Mouse (Mus musculus) CH12.LX (cell line): ENCODE results near the gene Fpr2. TPM values are rescaled to one million over a fixed set of nuclear protein-coding genes. Genes with fewer than 3 reads are reported as not detected.
"Not testable (repeated sequence)": the region's sequence is repeated elsewhere in the genome, so short reads cannot be mapped to it uniquely, and the experiment has no call there.

Experiments used
- DNase-seq: peaks from one replicate; pipeline ENCODE4 v3.0.0-alpha.2; 2013; ENCODE audit errors: extremely low read depth
- H3K27ac ChIP-seq: 2 replicates; pipeline ENCODE4 v1.5.1; 2012; ENCODE audit warnings: low read depth, mild to moderate bottlenecking, control low read depth, moderate library complexity; ENCODE audit not compliant: insufficient read depth
- H3K27me3 ChIP-seq: replicated peaks from 2 replicates; pipeline ENCODE3; 2012; ENCODE audit warnings: inconsistent platforms
- H3K36me3 ChIP-seq, 2 experiments: replicated peaks in 1 of 2; 2 replicates each; pipeline versions ENCODE3 to v1.6.1; 2012; ENCODE audit warnings: inconsistent platforms in 1 of 2, low read length in 1 of 2, mild to moderate bottlenecking in 1 of 2, mixed read lengths in 1 of 2, moderate library complexity in 1 of 2; ENCODE audit not compliant: control insufficient read depth in 1 of 2, insufficient read depth in 1 of 2
- H3K4me1 ChIP-seq, 2 experiments: 2 replicates each; pipeline ENCODE4 v1.6.1; 2012; ENCODE audit warnings: inconsistent platforms in 1 of 2, moderate library complexity in 1 of 2; ENCODE audit not compliant: insufficient read depth in 2 of 2, control insufficient read depth in 1 of 2
- H3K4me2 ChIP-seq: 2 replicates; pipeline ENCODE4 v1.6.1; 2012; ENCODE audit warnings: low read depth, mild to moderate bottlenecking, control low read depth; ENCODE audit not compliant: poor library complexity, insufficient read depth, severe bottlenecking
- H3K4me3 ChIP-seq, 3 experiments: fragments of 150-350 bp in 1 of 3; sonication (generic) in 1 of 3; replicated peaks in 1 of 3; 2 replicates each; pipeline versions ENCODE3 to v1.5.1; 2011 to 2012; ENCODE audit warnings: low read depth in 2 of 3, low read length in 2 of 3, mild to moderate bottlenecking in 2 of 3, moderate library complexity in 2 of 3, control low read depth in 1 of 3, improper control_type of control experiment in 1 of 3, inconsistent platforms in 1 of 3, mixed read lengths in 1 of 3; ENCODE audit not compliant: poor library complexity in 1 of 3
- H3K79me2 ChIP-seq: replicated peaks from 2 replicates; pipeline ENCODE4 v1.6.1; 2012; ENCODE audit warnings: mild to moderate bottlenecking, moderate library complexity; ENCODE audit not compliant: control insufficient read depth, poor library complexity, insufficient read depth, severe bottlenecking; ENCODE audit errors: extremely low read depth
- H3K9ac ChIP-seq: 2 replicates; pipeline ENCODE4 v1.6.1; 2012; ENCODE audit warnings: low read depth, mild to moderate bottlenecking, control low read depth, moderate library complexity; ENCODE audit not compliant: insufficient read depth
- H3K9me3 ChIP-seq: replicated peaks from 2 replicates; pipeline ENCODE3; 2012; ENCODE audit warnings: low read length, inconsistent platforms, mixed read lengths
- BHLHE40 ChIP-seq: IDR thresholded peaks from 2 replicates; pipeline ENCODE4 v1.6.1; 2011; ENCODE audit warnings: mild to moderate bottlenecking, low read depth, low read length, improper control_type of control experiment
- CTCF ChIP-seq, 2 experiments: IDR thresholded peaks in 1 of 2; conservative IDR thresholded peaks in 1 of 2; 2 replicates each; pipeline ENCODE4 v1.5.1; 2011 to 2012; ENCODE audit warnings: low read depth in 2 of 2, low read length in 2 of 2, improper control_type of control experiment in 1 of 2, inconsistent platforms in 1 of 2, mild to moderate bottlenecking in 1 of 2, moderate library complexity in 1 of 2
- E2F4 ChIP-seq: IDR thresholded peaks from 2 replicates; pipeline ENCODE4 v1.6.1; 2011; ENCODE audit warnings: low read depth, low read length, improper control_type of control experiment; ENCODE audit not compliant: insufficient replicate concordance
- ELF1 ChIP-seq: IDR thresholded peaks from 2 replicates; pipeline ENCODE4 v1.6.1; 2014; ENCODE audit warnings: low read depth, mild to moderate bottlenecking, inconsistent platforms, low read length, improper control_type of control experiment
- ETS1 ChIP-seq: conservative IDR thresholded peaks from 2 replicates; pipeline ENCODE4 v1.6.1; 2012; ENCODE audit warnings: low read depth, mild to moderate bottlenecking, inconsistent platforms, low read length, improper control_type of control experiment, moderate library complexity
- KAT2A ChIP-seq: IDR thresholded peaks from 2 replicates; pipeline ENCODE4 v1.6.1; 2012; ENCODE audit warnings: low read length, improper control_type of control experiment, inconsistent platforms; ENCODE audit not compliant: insufficient replicate concordance
- NRF1 ChIP-seq: IDR thresholded peaks from 2 replicates; pipeline ENCODE4 v1.6.1; 2014; ENCODE audit warnings: low read depth, mild to moderate bottlenecking, inconsistent platforms, low read length, improper control_type of control experiment, moderate library complexity
- POLR2AphosphoS2 ChIP-seq: IDR thresholded peaks from 2 replicates; pipeline ENCODE4 v1.6.1; 2011; ENCODE audit warnings: low read depth, low read length, improper control_type of control experiment
- SIN3A ChIP-seq: IDR thresholded peaks from 2 replicates; pipeline ENCODE4 v1.6.1; 2012; ENCODE audit warnings: low read length, improper control_type of control experiment, inconsistent platforms
- SMC3 ChIP-seq: IDR thresholded peaks from 2 replicates; pipeline ENCODE4 v1.6.1; 2011; ENCODE audit warnings: low read depth, low read length, improper control_type of control experiment
- USF2 ChIP-seq: conservative IDR thresholded peaks from 2 replicates; pipeline ENCODE4 v1.6.1; 2011; ENCODE audit warnings: low read depth, low read length, improper control_type of control experiment
- ZKSCAN1 ChIP-seq: IDR thresholded peaks from 2 replicates; pipeline ENCODE4 v1.6.1; 2012; ENCODE audit warnings: low read depth, inconsistent platforms, low read length, improper control_type of control experiment, borderline replicate concordance
- dilution Hi-C: fragments of 300-500 bp; cut with MboI; formaldehyde crosslinking; loops from 2 replicates; pipeline ENCODE4 v1.14.3; 2020; ENCODE audit warnings: low sequenced_read_pairs; ENCODE audit not compliant: extremely low pct_unique_long_range_greater_than_20kb, extremely low pct_ligation_motif_present
- in situ Hi-C: fragments of 300-500 bp; cut with MboI; formaldehyde crosslinking; loops from 3 replicates; pipeline ENCODE4 v1.14.3; 2019; ENCODE audit warnings: low sequenced_read_pairs, low pct_ligation_motif_present, low pct_unique_long_range_greater_than_20kb, mixed read lengths
- polyA plus RNA-seq: library from polyadenylated mRNA; unstranded; fragments of >175 nt; gene quantifications from 2 replicates; pipeline ENCODE4 v1.2.1, GENCODE M21; 2012; ENCODE audit warnings: low read depth; ENCODE audit not compliant: insufficient read length
- total RNA-seq, 2 experiments: library from RNA; depleted of rRNA; stranded (reverse); fragments of 300-350 nt in 1 of 2; fragments of >200 nt in 1 of 2; gene quantifications; 2 replicates each; pipeline ENCODE4 v1.2.3; 2012 to 2014

Gene Fpr2
- total and polyA plus RNA-seq, 3 experiments: not detected

DNA sequence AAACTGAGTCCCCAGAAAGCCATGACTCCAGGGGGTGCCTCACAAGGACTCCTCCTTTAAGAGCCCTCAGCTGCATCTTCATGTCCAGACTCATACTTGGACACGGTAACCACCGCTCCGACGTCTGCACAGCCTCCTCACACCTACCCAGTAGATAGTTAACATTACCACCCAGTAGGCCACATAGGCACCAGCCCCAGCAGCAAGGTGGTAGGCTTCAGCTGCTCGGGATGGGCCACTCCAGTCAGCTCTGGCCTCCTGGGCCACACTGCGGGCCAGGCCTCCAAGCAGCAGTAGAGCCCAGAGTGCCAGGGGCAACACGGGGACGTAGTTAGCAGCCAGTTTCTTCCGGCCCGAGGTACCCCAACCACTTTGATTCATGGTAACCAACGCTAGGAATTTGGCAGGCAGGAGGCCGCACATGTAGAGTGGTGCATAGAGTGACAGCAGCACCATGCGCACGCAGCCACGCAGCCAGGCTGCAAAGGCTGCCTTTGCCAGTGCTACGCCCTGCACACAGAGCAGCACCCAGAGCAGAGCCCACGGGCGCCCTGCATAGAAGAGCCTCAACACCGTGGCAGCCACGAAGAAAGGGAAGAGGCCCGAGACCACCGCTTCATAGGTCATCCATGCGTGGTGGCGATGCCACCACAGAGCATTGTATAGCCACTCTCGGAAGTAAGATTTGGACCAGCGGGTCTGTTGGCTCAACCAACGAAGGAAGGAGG lies 43.9 kb upstream of the Fpr2 start:
- TF ChIP-seq ETS1: no peak
- TF ChIP-seq NRF1: no peak
- no peak for TF ChIP-seq ELF1
- no peak for TF ChIP-seq CTCF (conservative IDR thresholded peaks at IDR 0.05 in 1 of 2, IDR thresholded peaks at IDR 0.05 in 1 of 2; ENCODE audit: low read depth in 2 of 2, low read length in 2 of 2)
- TF ChIP-seq KAT2A: no peak
- TF ChIP-seq SIN3A: no peak
- TF ChIP-seq ZKSCAN1: no peak
- no peak for TF ChIP-seq E2F4
- no peak for TF ChIP-seq BHLHE40
- TF ChIP-seq SMC3: no peak
- no peak for TF ChIP-seq POLR2AphosphoS2
- TF ChIP-seq USF2: no peak

DNA sequence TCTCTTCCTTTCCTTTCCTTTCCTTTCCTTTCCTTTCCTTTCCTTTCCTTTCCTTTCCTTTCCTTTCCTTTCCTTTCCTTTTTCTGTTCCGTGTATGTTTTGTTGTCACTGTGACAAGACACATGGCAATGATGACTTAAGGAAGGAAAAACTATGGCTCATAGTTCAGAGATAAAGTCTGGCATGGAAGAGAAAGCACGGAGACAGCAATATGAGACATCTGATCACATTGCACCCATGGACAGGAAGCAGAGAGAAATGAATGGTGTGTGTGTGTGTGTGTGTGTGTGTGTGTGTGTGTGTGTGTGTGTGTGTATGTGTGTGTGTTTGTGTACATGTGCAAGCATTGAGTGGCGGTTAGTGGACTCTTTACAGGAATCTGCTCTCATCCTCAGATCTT lies 43.0 kb upstream of the Fpr2 start:
- H3K79me2 ChIP-seq: not testable (repeated sequence)
- H3K36me3 ChIP-seq: peaks cover 0 to 22% of the 10 kb centered on the region in 2 experiments

More for the DNA sequence above, 43.9 kb upstream of the Fpr2 start:
- dilution Hi-C loops (no loop called here), in situ Hi-C loops (loop anchor here (10.0 kb wide), 1 partner anchor 79 kb away; no protein-coding TSS in a partner anchor)
- H3K4me2 ChIP-seq: no peak overlapping the region
- no peak overlapping the region for H3K4me3 ChIP-seq
- no peak for DNase-seq
- H3K27me3 ChIP-seq: no peaks in the 10 kb centered on the region
- H3K79me2 ChIP-seq: no peaks in the 10 kb centered on the region
- no peak overlapping the region for H3K27ac ChIP-seq
- no peaks in the 10 kb centered on the region for H3K9me3 ChIP-seq
- peaks cover 0 to 22% of the 10 kb centered on the region in 2 experiments for H3K36me3 ChIP-seq
- H3K4me1 ChIP-seq: peaks cover 3 to 13% of the 10 kb centered on the region in 2 experiments; a peak in 3 of 4 replicates
- no peak overlapping the region for H3K9ac ChIP-seq

More for the DNA sequence above, 43.0 kb upstream of the Fpr2 start:
- H3K4me2 ChIP-seq, DNase-seq, H3K4me1 ChIP-seq, H3K27ac ChIP-seq, H3K9me3 ChIP-seq, H3K27me3 ChIP-seq, dilution Hi-C loops, H3K9ac ChIP-seq, H3K4me3 ChIP-seq: not testable (repeated sequence)
- in situ Hi-C loops: loop anchor here (10.0 kb wide), 1 partner anchor 80 kb away; no protein-coding TSS in a partner anchor
